Mouse (Mus musculus) cortical plate, adult 2 months (tissue): Measurements from ENCODE around the gene Ccdc142.

Experiments
- CTCF ChIP-seq: fragments of 200-500 bp; IDR thresholded peaks from 2 replicates; pipeline ENCODE4 v1.5.1; 2011; ENCODE audit warnings: mild to moderate bottlenecking, control low read depth, low read length; ENCODE audit not compliant: insufficient read depth; ENCODE audit errors: extremely low read depth
- POLR2A ChIP-seq: fragments of 200-500 bp; IDR thresholded peaks from 2 replicates; pipeline ENCODE4 v1.6.1; 2011; ENCODE audit warnings: mild to moderate bottlenecking, low read length, control low read depth; ENCODE audit not compliant: insufficient read depth; ENCODE audit errors: extremely low read depth

DNA sequence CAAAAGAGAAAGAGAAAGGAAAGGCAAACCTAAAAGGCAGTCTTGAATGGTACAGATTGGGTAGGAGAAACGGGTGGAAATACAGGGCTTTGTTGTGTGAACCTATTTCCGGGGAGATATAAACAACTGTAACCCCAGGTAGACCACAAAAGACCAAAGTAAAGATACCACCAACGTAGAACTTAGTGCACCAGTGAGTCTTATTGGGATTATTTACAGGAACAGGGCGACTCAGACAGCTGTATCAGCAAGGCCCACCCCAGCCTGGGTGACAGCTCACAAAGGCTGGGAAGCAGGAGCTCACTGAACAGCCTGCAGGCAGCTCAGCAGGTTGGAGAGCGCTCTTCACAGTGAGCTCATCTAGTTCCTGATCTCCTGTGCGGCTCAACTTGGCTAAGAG, 5.4 kb upstream of the Ccdc142 start:
- no peak for TF ChIP-seq CTCF
- no peak for TF ChIP-seq POLR2A
